Comparison of ENCODE assay signal across 9 mouse cellular contexts in genomic region chr9:4796289-4796645, GRCm38 (mm10). TPM values are rescaled to one million over a fixed set of nuclear protein-coding genes. Genes with fewer than 3 reads are reported as not detected.
DNase-seq lines count a peak whose midpoint lies in the region; ATAC-seq and TF ChIP-seq lines count a peak whose summit lies in the region.
"Had no signal": no experiment of that assay in that cellular context is flagged by ENCODE, and none has a peak within 500 bp of the region (broad histone marks: within the 10 kb centered on the region; RNA-seq: fewer than 3 reads in every experiment).

No protein-coding gene starts in this region.

- intact Hi-C loops in gastrocnemius, adult 2 months (cut with DNase I), result no loop called here

- peak overlapping the region; percentile 53 for H3K4me3 ChIP-seq in gastrocnemius, adult 2 months
- H3K4me3 ChIP-seq in neural tube, embryonic 11.5 days (ENCODE audit: low read depth, low read length), result peak overlapping the region; percentile 62
- peak overlapping the region; percentile 40 for H3K4me3 ChIP-seq in liver, embryonic 12.5 days

- WGBS in neural tube, embryonic 11.5 days, result 3% methylated on average over 4 of the region's 4 CpGs
- WGBS in liver, embryonic 12.5 days (ENCODE audit: insufficient replicate concordance), result 4% methylated on average over 4 of the region's 4 CpGs

- H3K27ac ChIP-seq in gastrocnemius, adult 2 months, result no peak overlapping the region
- H3K27ac ChIP-seq in neural tube, embryonic 11.5 days (ENCODE audit: low read depth, low read length), result 0 out of 2 replicates have a peak overlapping the region, but pooled peaks have one; percentile 21
- no peak overlapping the region for H3K27ac ChIP-seq in liver, embryonic 12.5 days

- H3K9me3 ChIP-seq in neural tube, embryonic 11.5 days (ENCODE audit: control insufficient read depth, low read length), result no peaks in the 10 kb centered on the region
- no peaks in the 10 kb centered on the region for H3K9me3 ChIP-seq in liver, embryonic 12.5 days (replicated peaks)

- H3K4me2 ChIP-seq in neural tube, embryonic 11.5 days (ENCODE audit: low read depth), result peak overlapping the region; percentile 59
- peak overlapping the region; percentile 56 for H3K4me2 ChIP-seq in liver, embryonic 12.5 days

- no peaks in the 10 kb centered on the region for H3K4me1 ChIP-seq in neural tube, embryonic 11.5 days (ENCODE audit: control insufficient read depth, insufficient read depth, low read length)
- H3K4me1 ChIP-seq in liver, embryonic 12.5 days, result no peaks in the 10 kb centered on the region

- peak overlapping the region; percentile 61 for H3K9ac ChIP-seq in neural tube, embryonic 11.5 days (ENCODE audit: low read length)
- H3K9ac ChIP-seq in liver, embryonic 12.5 days, result no peak overlapping the region

- H3K36me3 ChIP-seq in neural tube, embryonic 11.5 days (ENCODE audit: control insufficient read depth, insufficient read depth, low read length), result no peaks in the 10 kb centered on the region
- no peaks in the 10 kb centered on the region for H3K36me3 ChIP-seq in liver, embryonic 12.5 days

- no peak for TF ChIP-seq CTCF in gastrocnemius, adult 2 months (IDR thresholded peaks at IDR 0.05)

- peak; percentile 38 for ATAC-seq in neural tube, embryonic 11.5 days (ENCODE audit: insufficient read depth, low FRiP score, low TSS enrichment)
- no peak for ATAC-seq in liver, embryonic 12.5 days
- ATAC-seq: activated CD4-positive, CD25-positive, alpha-beta regulatory T cell, adult 4 months had no signal

- no peaks in the 10 kb centered on the region for H3K27me3 ChIP-seq in neural tube, embryonic 11.5 days (ENCODE audit: control insufficient read depth, insufficient read depth, low read length)
- peaks cover 15% of the 10 kb centered on the region for H3K27me3 ChIP-seq in liver, embryonic 12.5 days (replicated peaks)

- no peak for DNase-seq in gastrocnemius, adult 2 months
- no peak for DNase-seq in gastrocnemius, adult 18-20 months (ENCODE audit: low spot score)
- DNase-seq in neural tube, embryonic 11.5 days (ENCODE audit: low spot score), result no peak
- DNase-seq in neural tube, embryonic 10.5 days (ENCODE audit: extremely low spot score, low spot score), result no peak
- no peak for DNase-seq in embryo, embryonic 10 days (ENCODE audit: low spot score)
- DNase-seq in thymus, postnatal 36 days, result no peak
- no peak for DNase-seq in retina, embryonic 14.5 days (ENCODE audit: low spot score)

RNA-seq across cellular contexts. Expression of gene Gria4, which starts 0.2 kb away (rescaled TPM):
- total RNA-seq in gastrocnemius, adult 2 months (2021), result under 1 TPM; 0.08 to 0.20 TPM
- total RNA-seq in gastrocnemius, adult 18-20 months (2021), result not detected
- 5.6 and 7.8 TPM in 2 replicates for polyA plus RNA-seq in neural tube, embryonic 11.5 days (2014; fragmentation: Nextera tagmentation; extraction: Ambion mirVana)
- 0.35 and 0.38 TPM in 2 replicates for polyA plus RNA-seq in liver, embryonic 12.5 days (2016; fragmentation: Nextera tagmentation; extraction: Ambion mirVana)
- polyA plus RNA-seq: activated CD4-positive, CD25-positive, alpha-beta regulatory T cell, adult 4 months had no signal
